Mouse (Mus musculus): ENCODE results near the gene Fam71a. TPM values are rescaled to one million over a fixed set of nuclear protein-coding genes. Genes with fewer than 3 reads are reported as not detected.

The Fam71a gene
- not detected for polyA plus RNA-seq (2017; shearing (Covaris generic))

GRCm38 (mm10) chr1:191164717-191165116 lies at the start of gene Fam71a:
Gene Fam71a (minus strand): TSS chr1:191164817.

Other genes starting within 250 kb of the Fam71a start
- 84.8 TPM for gene Angel2, start 239.7 kb downstream of the Fam71a start, polyA plus RNA-seq (2017; shearing (Covaris generic))
- 0.06 TPM for gene Vash2, start 185.5 kb downstream of the Fam71a start, polyA plus RNA-seq (2017; shearing (Covaris generic))
- gene Flvcr1, start 138.7 kb downstream of the Fam71a start, polyA plus RNA-seq (2017; shearing (Covaris generic)) = 18.3 TPM
- not detected for gene Spata45, start 128.2 kb downstream of the Fam71a start, polyA plus RNA-seq (2017; shearing (Covaris generic))
- 14.8 TPM for gene Tatdn3, start 101.9 kb downstream of the Fam71a start, polyA plus RNA-seq (2017; shearing (Covaris generic))
- 2.3 TPM for gene Nsl1, start 101.8 kb downstream of the Fam71a start, polyA plus RNA-seq (2017; shearing (Covaris generic))
- gene Batf3, start 67.0 kb downstream of the Fam71a start, polyA plus RNA-seq (2017; shearing (Covaris generic)) = 0.30 TPM
- gene Atf3, start 53.2 kb upstream of the Fam71a start, polyA plus RNA-seq (2017; shearing (Covaris generic)) = 0.32 TPM
- gene Nenf, start 153.4 kb upstream of the Fam71a start, polyA plus RNA-seq (2017; shearing (Covaris generic)) = 14.4 TPM
- gene Tmem206, start 161.1 kb upstream of the Fam71a start, polyA plus RNA-seq (2017; shearing (Covaris generic)) = 27.3 TPM
- gene Ppp2r5a, start 238.5 kb upstream of the Fam71a start, polyA plus RNA-seq (2017; shearing (Covaris generic)) = 315 TPM

All from CD4-positive, CD25-positive, alpha-beta regulatory T cell (primary cell).